Mouse (Mus musculus): ENCODE results near the gene Senp1. TPM values are rescaled to one million over a fixed set of nuclear protein-coding genes. Genes with fewer than 3 reads are reported as not detected.

The Senp1 gene
- total RNA-seq, 2 experiments from 2014 or later = 39.0 to 45.5 TPM

DNA sequence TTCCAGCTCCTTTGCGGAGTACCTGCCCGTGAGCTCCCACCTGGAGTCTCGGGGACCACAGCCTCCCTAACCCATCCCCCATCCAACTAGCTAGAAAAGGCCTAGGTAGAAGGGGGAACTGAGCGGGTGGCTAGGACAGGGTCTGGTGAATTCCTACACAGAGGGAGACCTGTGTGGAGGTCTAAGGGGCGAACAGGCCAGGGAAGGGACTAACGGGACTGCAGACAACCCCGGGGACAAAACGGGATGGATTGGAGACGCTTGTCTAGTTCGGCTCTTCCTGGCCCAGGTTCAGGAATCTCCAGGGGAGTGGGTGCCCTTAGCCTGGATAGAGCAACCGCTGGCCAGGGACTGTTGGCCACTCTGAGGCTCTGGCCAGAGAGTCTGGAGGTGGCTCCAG lies 88.4 kb downstream of the Senp1 start:
- no peak for ATAC-seq (replicated peaks; ENCODE audit: low FRiP score, low TSS enrichment, poor library complexity, severe bottlenecking)

- ATAC-seq (replicated peaks; ENCODE audit: low FRiP score, low TSS enrichment, poor library complexity, severe bottlenecking) = no peak
Observed at GRCm38 (mm10) chr15:98004740-98005159, 88.8 kb downstream of the Senp1 start.

DNA sequence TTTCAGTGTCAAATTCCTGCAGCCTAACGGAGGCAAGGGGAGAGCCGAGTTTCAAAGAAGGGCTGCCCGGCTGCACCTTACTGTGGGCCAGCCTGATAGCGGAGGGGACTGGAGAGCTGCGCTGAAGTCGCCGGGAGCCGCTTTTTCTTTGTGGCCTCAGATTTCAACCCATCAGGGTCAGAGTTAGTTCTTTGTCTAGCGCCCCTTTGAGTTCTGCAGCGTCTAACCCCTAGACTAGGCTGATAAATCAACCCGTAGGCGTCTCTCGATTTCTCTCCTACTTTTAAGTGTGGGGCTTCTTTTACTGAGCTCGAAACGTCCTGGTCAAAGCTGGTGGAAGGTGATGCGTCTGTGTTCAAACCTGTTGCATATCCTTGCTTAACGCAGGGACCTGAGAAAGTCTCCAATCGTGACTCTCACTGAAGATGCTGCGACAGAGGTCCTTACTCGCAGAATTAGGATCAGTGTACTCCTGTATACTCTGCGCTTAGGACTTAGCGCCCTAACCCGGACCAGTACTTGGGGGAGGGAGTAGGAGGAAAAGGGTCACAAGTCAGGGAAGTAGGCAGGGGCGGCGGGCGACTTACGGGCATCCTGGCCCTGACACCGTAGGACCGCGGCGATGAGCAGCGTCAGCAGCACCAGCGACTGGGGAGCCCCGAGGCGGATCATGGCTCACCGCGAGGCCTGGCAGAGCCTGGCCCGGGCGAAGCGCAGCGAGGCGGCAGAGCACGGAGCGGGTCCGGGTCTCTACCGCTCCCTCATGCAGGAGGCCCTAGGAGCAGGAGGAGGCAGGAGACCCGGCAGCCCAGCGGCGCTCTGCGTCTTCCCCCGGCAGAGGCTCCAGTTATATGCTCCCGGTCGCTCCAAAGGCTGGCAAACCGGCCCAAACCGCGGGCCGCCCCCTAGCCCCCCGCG lies 89.5 kb downstream of the Senp1 start, which contains the start of gene Col2a1:
TSS of gene Col2a1 (minus strand) at position 874 of the 918 bp plus-strand sequence.
- no peak for ATAC-seq (replicated peaks; ENCODE audit: low FRiP score, low TSS enrichment, poor library complexity, severe bottlenecking)

DNA sequence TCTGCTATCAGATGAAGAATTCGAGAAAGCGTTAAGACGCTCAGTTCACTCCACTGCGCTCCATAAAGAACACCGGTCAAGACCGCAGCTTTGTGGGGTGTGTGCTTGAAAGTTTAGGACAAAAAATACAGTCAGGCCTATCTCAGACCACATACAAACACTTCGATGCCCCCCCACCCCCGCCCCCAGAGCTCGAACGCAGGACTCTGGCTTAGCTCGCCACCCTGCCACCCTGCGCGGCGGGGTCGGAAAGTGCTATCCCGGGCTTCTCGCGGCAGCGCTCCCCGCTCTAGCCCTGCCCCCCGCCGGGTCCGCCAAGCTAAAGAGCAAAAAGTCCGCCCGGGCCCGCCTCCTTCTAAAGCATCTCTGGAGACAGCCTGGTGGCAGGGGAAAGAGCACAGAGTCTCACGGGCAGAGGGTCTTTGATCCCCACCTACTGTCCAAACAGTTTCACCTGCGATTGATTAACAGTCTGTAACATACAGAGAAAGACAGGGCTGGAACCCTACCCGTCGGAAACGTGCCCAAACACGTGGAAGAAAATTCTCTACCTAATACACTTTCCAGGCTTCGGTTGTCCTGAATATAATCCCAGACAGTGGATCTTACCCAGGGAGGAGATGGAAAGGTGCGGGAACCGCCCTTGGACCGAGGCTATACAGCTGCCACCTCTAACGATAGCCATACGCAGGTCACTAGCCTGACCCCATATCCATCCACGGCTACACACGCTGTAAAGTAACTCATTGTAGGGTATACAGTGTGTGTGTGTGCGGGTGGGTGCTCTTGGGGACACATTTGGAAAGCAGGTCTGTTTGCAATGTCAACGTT lies 90.3 kb downstream of the Senp1 start:
- ATAC-seq (replicated peaks; ENCODE audit: low FRiP score, low TSS enrichment, poor library complexity, severe bottlenecking) = no peak

DNA sequence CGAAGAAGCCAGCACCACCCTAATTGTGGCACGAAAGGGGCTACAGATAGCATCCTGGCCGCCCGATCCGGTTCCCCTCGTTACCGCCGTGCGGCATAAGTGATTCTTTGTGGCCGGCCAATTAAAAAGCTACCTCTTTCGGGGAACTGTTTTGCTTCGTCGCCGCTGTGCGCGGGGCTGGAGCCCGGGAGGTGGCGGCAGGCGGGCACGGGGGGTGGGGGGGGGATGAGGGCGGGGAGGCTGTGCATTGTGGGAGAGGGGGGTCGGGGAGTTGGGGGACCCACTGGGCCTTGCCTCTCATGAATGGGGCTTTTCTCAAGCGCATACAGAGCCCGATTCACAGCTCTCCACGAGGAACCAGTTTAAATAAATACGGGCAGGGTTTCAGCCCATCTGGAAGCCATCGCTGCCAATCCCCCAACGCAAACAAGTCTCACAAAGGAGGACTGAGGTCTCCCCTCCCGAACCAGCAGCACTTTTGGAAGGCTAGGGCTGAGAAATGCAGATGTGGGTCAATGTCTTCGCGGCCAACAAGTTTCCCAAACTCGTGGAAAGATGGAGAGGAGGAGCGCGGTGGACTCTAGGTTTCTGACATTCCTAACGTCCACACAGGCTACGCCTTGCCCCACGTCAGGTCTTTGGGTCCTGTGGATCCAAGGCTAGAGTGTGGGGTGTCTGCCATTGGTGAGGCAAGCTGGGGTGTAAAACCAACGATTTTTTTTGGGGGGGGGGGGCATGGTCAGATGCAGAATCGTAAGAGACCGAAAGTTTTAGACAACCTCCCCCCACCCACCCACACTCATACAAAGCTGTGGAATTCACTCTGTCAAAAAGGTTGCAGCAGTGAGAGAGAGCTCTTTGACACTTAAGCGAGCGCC lies 91.2 kb downstream of the Senp1 start:
- ATAC-seq (replicated peaks; ENCODE audit: low FRiP score, low TSS enrichment, poor library complexity, severe bottlenecking) = no peak

DNA sequence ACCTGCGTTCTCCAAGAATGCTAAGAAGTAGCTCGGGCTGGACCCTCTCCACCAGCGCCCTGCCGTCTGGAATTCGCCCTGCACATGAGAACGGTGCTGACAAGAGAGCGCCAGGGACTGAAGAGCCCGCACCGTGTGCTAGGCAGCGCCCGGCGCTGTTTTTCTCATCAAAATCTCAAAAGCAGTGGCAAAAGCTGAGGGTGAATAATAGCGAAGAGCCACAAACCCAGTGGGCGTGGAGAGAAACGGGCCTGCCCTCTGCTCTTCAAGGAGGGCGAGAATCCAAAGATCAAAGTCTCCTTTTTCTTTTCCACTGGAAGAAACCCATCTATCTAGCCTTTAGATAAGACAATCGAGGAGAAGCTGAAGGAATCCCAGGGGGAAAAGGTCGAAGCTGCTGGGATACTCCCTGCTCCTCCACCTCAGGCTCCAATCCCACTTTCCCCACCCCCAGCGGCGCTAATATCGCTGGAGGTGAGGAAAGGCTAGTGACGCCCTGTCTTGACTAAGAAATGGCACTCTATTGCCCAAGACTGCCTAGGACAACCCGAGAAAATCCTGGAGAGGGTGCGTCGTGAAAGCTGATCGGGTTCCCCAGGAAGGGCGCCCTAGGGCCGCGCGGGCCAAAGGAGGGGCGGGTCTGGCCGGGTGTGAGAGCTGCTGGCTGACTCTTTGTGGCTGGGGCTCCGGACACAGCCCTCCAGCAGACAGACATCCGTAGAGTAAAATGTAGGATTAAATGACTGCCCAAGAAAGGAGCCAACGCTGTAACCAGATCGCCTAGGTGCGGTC lies 92.0 kb downstream of the Senp1 start:
- no peak for ATAC-seq (replicated peaks; ENCODE audit: low FRiP score, low TSS enrichment, poor library complexity, severe bottlenecking)

DNA sequence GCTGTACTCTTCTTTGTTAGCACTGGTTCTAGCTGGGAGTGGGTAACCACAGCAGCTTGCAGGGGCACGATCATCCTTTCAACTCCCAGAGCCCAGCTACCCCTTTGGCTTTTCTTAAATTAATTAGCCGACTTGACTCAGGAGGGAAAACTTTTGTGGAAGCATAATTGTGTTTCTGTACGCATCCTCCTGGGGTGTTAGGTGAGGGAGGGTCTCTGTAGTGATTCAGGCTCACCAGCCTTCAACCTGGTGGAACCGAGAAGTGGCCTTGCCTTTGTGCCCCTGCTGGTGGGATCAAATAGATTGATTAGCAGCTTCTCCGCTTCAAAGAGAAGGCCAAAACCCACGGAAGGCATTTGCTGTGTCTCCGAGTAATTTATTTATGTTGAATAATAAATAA lies 93.6 kb downstream of the Senp1 start:
- no peak for ATAC-seq (replicated peaks; ENCODE audit: low FRiP score, low TSS enrichment, poor library complexity, severe bottlenecking)

- no peak for ATAC-seq (replicated peaks; ENCODE audit: low FRiP score, low TSS enrichment, poor library complexity, severe bottlenecking)
Observed at GRCm38 (mm10) chr15:97999546-97999945, 94.0 kb downstream of the Senp1 start.

GRCm38 (mm10) chr15:97996716-97997256 lies 96.8 kb downstream of the Senp1 start:
- no peak for ATAC-seq (replicated peaks; ENCODE audit: low FRiP score, low TSS enrichment, poor library complexity, severe bottlenecking)

DNA sequence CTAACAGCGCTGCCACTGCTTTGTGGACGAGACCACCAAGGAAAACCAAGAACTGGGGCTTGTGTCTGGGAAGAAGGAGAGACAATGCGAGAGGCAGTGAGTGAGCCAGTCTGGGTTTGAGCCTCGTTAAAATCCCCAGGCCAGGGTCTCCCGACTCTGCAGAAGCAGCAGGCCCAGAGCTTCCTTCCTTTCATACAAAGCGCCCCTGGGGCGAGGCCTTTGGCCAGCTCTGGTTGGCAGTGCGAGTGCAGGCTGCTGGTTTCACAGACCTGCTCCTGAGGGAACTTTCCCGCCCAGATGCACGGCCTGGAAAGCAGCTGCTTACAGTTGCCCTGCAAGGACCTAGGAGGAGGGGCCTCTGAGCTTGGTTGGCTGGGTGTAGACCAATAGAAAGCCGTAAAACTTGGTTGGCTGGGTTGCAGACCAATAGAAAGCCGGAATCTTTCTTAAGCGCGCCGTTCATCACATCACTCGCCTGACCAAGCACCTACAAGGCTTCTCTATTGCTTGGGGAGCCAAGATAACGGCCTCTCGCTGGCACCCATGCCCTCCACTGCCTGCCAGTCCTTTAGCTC lies 100.7 kb downstream of the Senp1 start:
- ATAC-seq (replicated peaks; ENCODE audit: low FRiP score, low TSS enrichment, poor library complexity, severe bottlenecking) = peak; percentile 93

DNA sequence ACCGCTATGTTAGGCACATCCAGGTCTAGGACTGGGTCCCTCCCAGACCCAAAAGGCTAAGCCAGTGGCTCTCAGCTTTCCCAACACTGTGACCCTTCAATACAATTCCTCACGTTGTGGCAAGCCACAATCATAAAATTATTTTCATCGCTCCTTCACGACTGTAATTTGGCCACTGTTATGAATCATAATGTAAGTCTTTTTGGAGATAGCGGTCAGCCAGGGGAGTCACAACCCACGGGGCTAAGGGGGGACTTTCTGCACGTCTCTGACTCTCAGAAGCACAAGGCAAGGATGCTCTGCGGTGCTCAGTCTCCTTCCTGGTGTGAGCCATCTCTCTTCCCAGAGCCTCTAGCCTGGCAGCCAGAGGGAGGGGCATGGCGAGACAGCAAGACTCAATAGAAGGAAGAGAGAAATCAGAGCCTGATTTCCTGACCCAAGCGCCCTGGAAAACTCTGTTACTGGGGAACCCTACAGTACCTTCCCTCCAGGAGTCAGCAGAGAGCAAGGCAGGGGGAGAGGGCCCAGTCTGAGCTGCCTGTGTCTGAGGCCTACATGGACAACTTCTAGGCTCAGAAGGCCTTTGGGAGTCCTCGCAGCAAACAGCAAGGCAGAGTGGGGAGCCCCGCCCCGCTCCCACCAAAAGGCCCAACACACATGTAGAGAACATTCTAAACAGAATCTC lies 101.4 kb downstream of the Senp1 start:
- ATAC-seq (replicated peaks; ENCODE audit: low FRiP score, low TSS enrichment, poor library complexity, severe bottlenecking) = no peak

- ATAC-seq (replicated peaks; ENCODE audit: low FRiP score, low TSS enrichment, poor library complexity, severe bottlenecking) = no peak
Observed at GRCm38 (mm10) chr15:97991285-97991895, 102.2 kb downstream of the Senp1 start.

GRCm38 (mm10) chr15:97990721-97991120 lies 102.8 kb downstream of the Senp1 start:
- no peak for ATAC-seq (replicated peaks; ENCODE audit: low FRiP score, low TSS enrichment, poor library complexity, severe bottlenecking)

DNA sequence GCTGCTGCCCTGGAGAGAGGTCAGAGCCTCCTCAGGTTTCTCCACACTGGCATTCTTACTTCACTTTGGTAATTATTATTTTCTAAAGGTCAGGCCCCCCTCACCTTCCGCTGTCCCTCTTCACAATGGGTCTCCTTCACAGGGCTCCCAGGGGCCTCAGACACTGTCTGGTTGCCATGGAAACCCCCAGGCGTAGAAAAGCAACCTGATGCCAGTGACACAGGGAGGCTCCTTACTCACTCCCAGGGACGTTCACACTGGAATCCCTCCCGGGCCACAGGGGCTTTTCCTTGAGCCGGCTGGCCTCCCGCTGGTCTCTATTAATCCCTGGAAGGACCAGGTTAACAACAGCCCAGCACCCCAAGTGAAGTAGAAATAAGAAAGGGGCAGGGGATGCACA lies 103.4 kb downstream of the Senp1 start:
- ATAC-seq (replicated peaks; ENCODE audit: low FRiP score, low TSS enrichment, poor library complexity, severe bottlenecking) = no peak

DNA sequence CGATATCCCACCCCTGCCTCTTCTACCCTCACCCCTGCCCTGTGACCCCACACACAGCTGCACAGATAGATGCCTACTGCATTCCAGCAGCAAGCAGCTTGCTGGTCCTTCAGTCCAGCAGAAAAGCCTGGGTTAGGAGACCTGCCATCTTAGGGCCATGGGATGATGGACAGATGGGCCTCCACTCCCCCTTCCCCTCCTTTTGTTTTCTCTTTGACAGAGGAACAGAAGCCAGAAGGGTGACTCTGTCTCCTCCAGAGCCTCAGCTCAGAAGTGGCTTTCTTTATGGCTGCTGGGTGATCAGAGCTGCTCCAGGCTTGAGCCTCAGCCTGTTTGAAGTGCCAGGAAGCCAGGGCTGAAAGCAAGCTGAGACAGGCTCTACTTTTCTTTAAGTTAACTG lies 104.0 kb downstream of the Senp1 start:
- no peak for ATAC-seq (replicated peaks; ENCODE audit: low FRiP score, low TSS enrichment, poor library complexity, severe bottlenecking)

Data from megakaryocyte-erythroid progenitor cell, adult 5-6 weeks (primary cell).